Mouse (Mus musculus): ENCODE results near the gene Glod4. TPM values are rescaled to one million over a fixed set of nuclear protein-coding genes. Genes with fewer than 3 reads are reported as not detected.
A peak's percentile ranks its signal among the peaks of the same experiment; 100 is the strongest.

Gene Glod4
- total and polyA plus RNA-seq, 3 experiments = 121 to 190 (median 161) TPM

GRCm38 (mm10) chr11:76246439-76246838 lies 2.9 kb upstream of the Glod4 start:
- Histone ChIP-seq H3K4me3 (replicated peaks in 1 of 3; ENCODE audit: low read depth in 2 of 3, low read length in 2 of 3, poor library complexity in 1 of 3) (no peak overlapping the region), H3K27me3 (replicated peaks) (no peaks in the 10 kb centered on the region), H3K27ac (ENCODE audit: insufficient read depth, low read depth) (no peak overlapping the region), H3K9me3 (replicated peaks; ENCODE audit: low read length) (no peaks in the 10 kb centered on the region), H3K36me3 (replicated peaks in 1 of 2; ENCODE audit: control insufficient read depth in 1 of 2, insufficient read depth in 1 of 2, low read length in 1 of 2) (peaks cover 32 to 63% of the 10 kb centered on the region in 2 experiments), H3K79me2 (replicated peaks; ENCODE audit: control insufficient read depth, extremely low read depth, insufficient read depth, poor library complexity, severe bottlenecking) (peaks cover 18% of the 10 kb centered on the region), H3K4me1 (ENCODE audit: control insufficient read depth in 1 of 2, insufficient read depth in 2 of 2) (peaks cover 4 to 30% of the 10 kb centered on the region in 2 experiments), H3K4me2 (ENCODE audit: insufficient read depth, low read depth, poor library complexity, severe bottlenecking) (no peak overlapping the region), H3K9ac (ENCODE audit: insufficient read depth, low read depth) (no peak overlapping the region)
- TF ChIP-seq CHD1 (IDR thresholded peaks at IDR 0.05; ENCODE audit: low read depth, low read length) (no peak), JUND (conservative IDR thresholded peaks at IDR 0.05; ENCODE audit: low read depth, low read length) (no peak), MAFK (IDR thresholded peaks at IDR 0.05; ENCODE audit: insufficient replicate concordance, low read length) (peak; percentile 86)
- no peak for DNase-seq (ENCODE audit: extremely low read depth)
- in situ Hi-C loops (cut with MboI; ENCODE audit: low pct_ligation_motif_present, low pct_unique_long_range_greater_than_20kb, low sequenced_read_pairs) (no loop called here), dilution Hi-C loops (cut with MboI; ENCODE audit: extremely low pct_ligation_motif_present, extremely low pct_unique_long_range_greater_than_20kb, low sequenced_read_pairs) (no loop called here)

- H3K27ac ChIP-seq (ENCODE audit: insufficient read depth, low read depth) = no peak overlapping the region
- H3K4me3 ChIP-seq (replicated peaks in 1 of 3; ENCODE audit: low read depth in 2 of 3, low read length in 2 of 3, poor library complexity in 1 of 3) = peak overlapping the region; percentile 61 to 91 (median 70)
- dilution Hi-C loops (cut with MboI; ENCODE audit: extremely low pct_ligation_motif_present, extremely low pct_unique_long_range_greater_than_20kb, low sequenced_read_pairs) = no loop called here
- H3K4me2 ChIP-seq (ENCODE audit: insufficient read depth, low read depth, poor library complexity, severe bottlenecking) = peak overlapping the region; percentile 92
- no peak for DNase-seq (ENCODE audit: extremely low read depth)
- H3K27me3 ChIP-seq (replicated peaks) = no peaks in the 10 kb centered on the region
- in situ Hi-C loops (cut with MboI; ENCODE audit: low pct_ligation_motif_present, low pct_unique_long_range_greater_than_20kb, low sequenced_read_pairs) = no loop called here
- peaks cover 18% of the 10 kb centered on the region for H3K79me2 ChIP-seq (replicated peaks; ENCODE audit: control insufficient read depth, extremely low read depth, insufficient read depth, poor library complexity, severe bottlenecking)
- TF ChIP-seq TCF12 (IDR thresholded peaks at IDR 0.05; ENCODE audit: low read depth, low read length) = no peak
- TF ChIP-seq SIN3A (IDR thresholded peaks at IDR 0.05; ENCODE audit: low read length) = no peak
- TF ChIP-seq JUN (IDR thresholded peaks at IDR 0.05; ENCODE audit: insufficient read depth, low read depth, low read length) = no peak
- TF ChIP-seq IRF4 (IDR thresholded peaks at IDR 0.05; ENCODE audit: low read depth, low read length) = no peak
- TF ChIP-seq ZMIZ1 (IDR thresholded peaks at IDR 0.05; ENCODE audit: low read depth, low read length) = no peak
- TF ChIP-seq ZKSCAN1 (IDR thresholded peaks at IDR 0.05; ENCODE audit: borderline replicate concordance, low read depth, low read length) = no peak
- TF ChIP-seq HCFC1 (IDR thresholded peaks at IDR 0.05; ENCODE audit: low read depth, low read length) = no peak
- TF ChIP-seq GABPA (IDR thresholded peaks at IDR 0.05; ENCODE audit: insufficient replicate concordance, low read depth, low read length) = no peak
- no peak for TF ChIP-seq MAX (IDR thresholded peaks at IDR 0.05; ENCODE audit: low read length)
- TF ChIP-seq ETS1 (conservative IDR thresholded peaks at IDR 0.05; ENCODE audit: low read depth, low read length) = no peak
- TF ChIP-seq E2F4 (IDR thresholded peaks at IDR 0.05; ENCODE audit: insufficient replicate concordance, low read depth, low read length) = no peak
- no peak for TF ChIP-seq EP300 (IDR thresholded peaks at IDR 0.05; ENCODE audit: low read length)
- TF ChIP-seq USF2 (conservative IDR thresholded peaks at IDR 0.05; ENCODE audit: low read depth, low read length) = no peak
- no peak for TF ChIP-seq ZNF384 (IDR thresholded peaks at IDR 0.05; ENCODE audit: low read depth, low read length)
- TF ChIP-seq MAFK (IDR thresholded peaks at IDR 0.05; ENCODE audit: insufficient replicate concordance, low read length) = no peak
- peaks cover 4 to 41% of the 10 kb centered on the region in 2 experiments for H3K4me1 ChIP-seq (ENCODE audit: control insufficient read depth in 1 of 2, insufficient read depth in 2 of 2)
- peaks cover 23 to 63% of the 10 kb centered on the region in 2 experiments for H3K36me3 ChIP-seq (replicated peaks in 1 of 2; ENCODE audit: control insufficient read depth in 1 of 2, insufficient read depth in 1 of 2, low read length in 1 of 2)
- no peaks in the 10 kb centered on the region for H3K9me3 ChIP-seq (replicated peaks; ENCODE audit: low read length)
- H3K9ac ChIP-seq (ENCODE audit: insufficient read depth, low read depth) = peak overlapping the region; percentile 52
Measured at GRCm38 (mm10) chr11:76243811-76244546, 454 bp upstream of the Glod4 start.

All from CH12.LX (cell line).